Mouse (Mus musculus) liver, adult 2 months (tissue): ENCODE measurements around the gene Creb3l4.

Experiments used
- CTCF ChIP-seq: fragments of 200-500 bp; IDR thresholded peaks from 2 replicates; pipeline ENCODE4 v1.5.1; 2011; ENCODE audit warnings: low read depth, low read length, control low read depth
- POLR2A ChIP-seq: fragments of 200-500 bp; IDR thresholded peaks from 2 replicates; pipeline ENCODE4 v1.6.1; 2011; ENCODE audit warnings: low read length, control low read depth; ENCODE audit not compliant: insufficient read depth; ENCODE audit errors: extremely low read depth

DNA sequence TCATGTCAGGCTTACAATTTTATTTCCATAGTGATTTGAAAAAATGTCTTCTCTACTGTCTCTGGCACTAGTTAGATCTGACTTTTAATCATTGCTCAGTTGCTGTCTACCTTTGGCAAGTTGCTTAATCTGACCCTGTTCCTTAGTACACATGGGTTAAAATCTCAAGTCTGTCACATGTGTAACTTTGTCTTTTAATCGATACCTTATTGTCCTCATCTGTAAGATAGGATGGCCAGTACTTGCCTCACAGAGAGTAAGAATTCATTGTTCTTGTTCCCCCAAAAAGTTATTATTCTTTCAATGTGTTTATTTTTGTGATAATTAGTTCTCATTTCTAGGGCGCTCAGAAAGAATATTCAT is 48.7 kb upstream of the Creb3l4 start:
- TF ChIP-seq POLR2A (no peak), CTCF (no peak)
